ENCODE assay signal across 10 mouse cellular contexts in genomic region chr6:25449968-25450367, GRCm38 (mm10).
"Had no signal": no experiment of that assay in that cellular context is flagged by ENCODE, and none has a peak within 500 bp of the region (broad histone marks: within the 10 kb centered on the region; RNA-seq: fewer than 3 reads in every experiment).

No protein-coding gene starts in this region.

- H3K27me3 ChIP-seq: limb, embryonic 12.5 days; neural tube, embryonic 12.5 days; stomach, embryonic 15.5 days had no signal

- H3K4me3 ChIP-seq: left cerebral cortex, adult 2 months; limb, embryonic 12.5 days; neural tube, embryonic 12.5 days; stomach, embryonic 15.5 days had no signal

- H3K4me2 ChIP-seq: limb, embryonic 12.5 days; neural tube, embryonic 12.5 days; stomach, embryonic 15.5 days had no signal

- DNase-seq: kidney, adult 8-10 months; kidney, postnatal 4 days; lung, adult 18-20 months; midbrain, embryonic 14.5 days; retina, postnatal 1 day; thymus, postnatal 36 days had no signal

- H3K36me3 ChIP-seq: limb, embryonic 12.5 days; neural tube, embryonic 12.5 days; stomach, embryonic 15.5 days had no signal
